Mouse (Mus musculus) neural tube, embryonic 15.5 days (tissue): ENCODE measurements around the gene Dbi. TPM values are rescaled to one million over a fixed set of nuclear protein-coding genes. Genes with fewer than 3 reads are reported as not detected.
A peak's percentile ranks its signal among the peaks of the same experiment; 100 is the strongest.

Experiments used
- ATAC-seq: fragments of 200-750 bp; cut with Nextera tagmentation; 2 replicates; pipeline ENCODE4 v1.8.0; 2017; ENCODE audit warnings: mild to moderate bottlenecking, moderate TSS enrichment, moderate library complexity; ENCODE audit not compliant: low FRiP score
- H3K27ac ChIP-seq: fragments of 300-500 bp; sonication (generic); replicated peaks from 2 replicates; pipeline ENCODE4 v1.5.1; 2015; ENCODE audit warnings: mild to moderate bottlenecking, inconsistent platforms
- H3K27me3 ChIP-seq: fragments of 300-500 bp; sonication (generic); replicated peaks from 2 replicates; pipeline ENCODE4 v1.6.1; 2015; ENCODE audit warnings: inconsistent platforms
- H3K36me3 ChIP-seq: fragments of 300-500 bp; sonication (generic); 2 replicates; pipeline ENCODE4 v1.6.1; 2015; ENCODE audit warnings: inconsistent platforms
- H3K4me1 ChIP-seq: fragments of 300-500 bp; sonication (generic); 2 replicates; pipeline ENCODE4 v1.6.1; 2015; ENCODE audit warnings: inconsistent platforms
- H3K4me2 ChIP-seq: fragments of 300-500 bp; sonication (generic); 2 replicates; pipeline ENCODE4 v1.6.1; 2015; ENCODE audit warnings: inconsistent platforms, mild to moderate bottlenecking, moderate library complexity
- H3K4me3 ChIP-seq: fragments of 300-500 bp; sonication (generic); replicated peaks from 2 replicates; pipeline ENCODE4 v1.5.1; 2015; ENCODE audit warnings: mild to moderate bottlenecking, inconsistent platforms
- H3K9ac ChIP-seq: fragments of 300-500 bp; sonication (generic); replicated peaks from 2 replicates; pipeline ENCODE4 v1.6.1; 2015; ENCODE audit warnings: mild to moderate bottlenecking, inconsistent platforms
- H3K9me3 ChIP-seq: fragments of 300-500 bp; sonication (generic); replicated peaks from 2 replicates; pipeline ENCODE4 v1.6.1; 2016; ENCODE audit warnings: inconsistent platforms
- WGBS: fragments of 180-500 bp; shearing (Covaris S2); methylation state at CpG from one replicate; pipeline ENCODE4 v1.1.7; 2015; ENCODE audit warnings: mixed read lengths; 5-methylcytosine and 5-hydroxymethylcytosine counted together
- polyA plus RNA-seq: library from polyadenylated mRNA; unstranded; fragments of >200 nt; fragmentation: Nextera tagmentation; extraction: Ambion mirVana; gene quantifications from 2 replicates; pipeline ENCODE4 v1.2.1, GENCODE M21; 2015

The Dbi gene
- polyA plus RNA-seq, 1 experiment from 2014 or later = 1,904 TPM

DNA sequence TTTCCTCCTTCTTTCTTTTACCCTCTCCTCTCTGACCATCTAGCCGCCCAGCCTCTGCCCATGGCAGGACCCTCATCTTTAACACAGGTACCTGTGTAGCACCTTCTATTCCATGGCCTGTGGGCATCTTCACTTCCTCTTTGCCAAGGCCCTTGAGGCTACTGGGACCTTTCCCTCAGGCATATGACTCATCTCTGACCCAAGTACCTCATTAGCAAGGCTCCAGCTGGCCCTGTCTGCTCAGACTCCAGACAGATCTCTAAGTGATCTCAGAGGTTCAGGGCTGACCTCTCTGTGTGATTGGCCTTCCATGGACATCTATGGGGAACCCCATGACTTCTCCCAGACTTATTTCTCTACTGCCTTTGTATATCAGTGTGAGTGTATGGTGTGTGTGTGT is 40.2 kb downstream of the Dbi start:
- Histone ChIP-seq H3K9me3 (no peaks in the 10 kb centered on the region), H3K27ac (no peak overlapping the region), H3K4me1 (no peaks in the 10 kb centered on the region; the same call in 1 of the 2 replicates), H3K27me3 (no peaks in the 10 kb centered on the region), H3K4me3 (no peak overlapping the region), H3K4me2 (no peak overlapping the region), H3K9ac (no peak overlapping the region), H3K36me3 (no peaks in the 10 kb centered on the region)
- ATAC-seq = no peak
- WGBS = 92% methylated on average over 1 of the region's 1 CpGs

GRCm38 (mm10) chr1:120077746-120078410 is 43.0 kb downstream of the Dbi start:
- no peak overlapping the region for H3K4me3 ChIP-seq
- no peak overlapping the region for H3K4me2 ChIP-seq
- no peak for ATAC-seq
- no peak overlapping the region for H3K9ac ChIP-seq
- H3K27me3 ChIP-seq = peaks cover 20% of the 10 kb centered on the region
- 22% methylated on average over 9 of the region's 9 CpGs for WGBS
- H3K4me1 ChIP-seq = peaks cover 11% of the 10 kb centered on the region
- no peak overlapping the region for H3K27ac ChIP-seq
- no peaks in the 10 kb centered on the region for H3K36me3 ChIP-seq
- no peaks in the 10 kb centered on the region for H3K9me3 ChIP-seq

GRCm38 (mm10) chr1:120075507-120075906 is 45.4 kb downstream of the Dbi start:
- Histone ChIP-seq H3K27me3 (peaks cover 32% of the 10 kb centered on the region), H3K9me3 (no peaks in the 10 kb centered on the region), H3K36me3 (no peaks in the 10 kb centered on the region), H3K4me3 (no peak overlapping the region), H3K4me2 (no peak overlapping the region), H3K9ac (no peak overlapping the region), H3K4me1 (peaks cover 15% of the 10 kb centered on the region), H3K27ac (no peak overlapping the region)
- WGBS = 90% methylated on average over 5 of the region's 5 CpGs
- no peak for ATAC-seq

DNA sequence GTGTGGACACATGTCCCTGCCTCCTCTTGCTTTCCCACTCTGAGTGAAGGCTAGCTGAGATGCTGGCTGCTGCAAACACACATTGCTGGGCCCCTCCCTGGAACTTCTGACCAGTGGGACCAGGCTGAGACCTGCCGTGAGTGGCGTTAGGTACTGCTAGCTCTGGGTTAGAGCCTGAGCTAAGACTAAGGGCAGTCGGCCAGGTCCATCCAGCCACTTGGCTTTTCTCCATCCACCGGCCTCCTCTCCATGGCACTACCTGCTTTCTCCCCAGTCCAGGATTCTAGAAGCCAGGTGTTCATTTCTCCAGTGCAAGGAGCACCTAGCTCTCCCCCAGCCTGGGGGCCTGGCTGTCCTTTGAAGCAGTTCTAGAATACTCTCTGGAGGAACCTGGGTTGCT is 45.9 kb downstream of the Dbi start:
- Histone ChIP-seq H3K4me2 (no peak overlapping the region), H3K9ac (no peak overlapping the region), H3K36me3 (no peaks in the 10 kb centered on the region), H3K27me3 (peaks cover 32% of the 10 kb centered on the region), H3K4me3 (no peak overlapping the region), H3K27ac (no peak overlapping the region), H3K4me1 (peaks cover 15% of the 10 kb centered on the region), H3K9me3 (no peaks in the 10 kb centered on the region)
- 86% methylated on average over 4 of the region's 4 CpGs for WGBS
- no peak for ATAC-seq

DNA sequence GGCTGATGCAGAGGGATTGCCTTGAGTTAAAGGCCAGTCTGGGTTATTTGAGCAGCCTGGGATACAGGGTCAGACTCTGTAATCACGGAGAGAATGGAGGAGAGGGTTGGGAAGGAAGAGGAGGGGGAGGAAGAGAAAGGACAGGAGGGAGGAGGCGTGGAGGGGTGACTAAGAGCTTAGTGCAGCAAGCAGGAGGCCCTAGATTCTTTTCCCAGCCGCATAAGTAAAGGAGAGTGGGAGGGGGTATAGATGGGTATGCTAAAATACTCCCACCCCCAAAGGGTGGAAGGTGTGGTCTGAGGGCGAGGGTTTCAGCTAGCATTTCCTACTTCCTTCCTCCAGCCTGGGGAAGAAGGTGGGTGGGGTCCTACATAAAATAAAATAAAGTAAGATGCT is 46.6 kb downstream of the Dbi start:
- H3K27ac ChIP-seq = no peak overlapping the region
- peaks cover 15% of the 10 kb centered on the region for H3K4me1 ChIP-seq
- no peak overlapping the region for H3K9ac ChIP-seq
- H3K27me3 ChIP-seq = peaks cover 32% of the 10 kb centered on the region
- H3K4me3 ChIP-seq = peak overlapping the region; percentile 37; the same call in 1 of the 2 replicates
- no peaks in the 10 kb centered on the region for H3K9me3 ChIP-seq
- peak overlapping the region; percentile 76 for H3K4me2 ChIP-seq
- 23% methylated on average over 4 of the region's 4 CpGs for WGBS
- no peaks in the 10 kb centered on the region for H3K36me3 ChIP-seq
- no peak for ATAC-seq

DNA sequence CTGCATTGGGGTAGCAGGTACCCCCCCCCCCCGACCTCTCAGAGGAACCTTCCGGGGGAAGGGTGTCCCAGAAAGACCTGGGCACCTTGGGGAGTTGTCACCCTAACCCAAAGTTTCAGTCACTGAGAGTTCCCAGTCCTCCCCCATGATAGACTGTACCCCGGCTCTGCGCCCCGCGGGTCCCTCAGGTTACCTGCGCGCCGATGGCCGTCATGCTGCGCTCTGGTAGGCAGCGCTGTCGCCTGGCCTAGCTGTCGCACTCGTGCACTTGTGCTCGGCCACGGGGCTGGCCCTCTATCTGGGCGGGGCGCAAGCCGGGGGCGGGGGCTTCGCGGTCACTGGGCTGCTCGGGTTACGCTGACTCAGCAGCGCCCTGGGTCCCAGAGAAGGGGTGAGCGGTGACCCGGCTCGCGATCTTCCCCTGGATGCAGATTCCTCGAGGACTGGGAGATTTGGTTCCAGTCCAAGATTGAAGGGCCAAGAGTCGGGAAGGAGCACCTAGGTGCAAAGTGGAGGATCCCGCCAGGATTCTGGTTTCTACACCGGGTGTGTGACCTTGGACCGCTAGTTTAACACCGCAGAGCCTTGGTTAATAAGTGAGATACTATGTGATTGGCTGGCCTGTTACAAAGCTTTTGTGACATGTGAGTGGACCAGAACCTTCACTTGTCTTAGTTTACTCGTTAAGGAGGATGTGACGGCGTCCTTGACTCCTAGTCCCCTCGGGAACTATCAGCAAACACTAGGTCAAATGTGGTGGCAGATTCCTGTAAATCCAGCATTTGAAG is 47.2 kb downstream of the Dbi start, which contains the start of gene Tmem37:
Gene Tmem37 (minus strand): TSS at position 556 of the 788 bp plus-strand sequence.
- Histone ChIP-seq H3K4me3 (peak within 1 kb of the TSS; percentile 37), H3K36me3 (no peaks in the 10 kb centered on the region), H3K4me2 (peak within 1 kb of the TSS; percentile 76), H3K27me3 (peaks cover 32% of the 10 kb centered on the region), H3K9ac (peak within 1 kb of the TSS; percentile 30; the same call in 1 of the 2 replicates), H3K27ac (no peak within 1 kb of the TSS), H3K4me1 (peaks cover 15% of the 10 kb centered on the region), H3K9me3 (no peaks in the 10 kb centered on the region)
- WGBS = 2% methylated on average over 40 of the region's 40 CpGs
- ATAC-seq = peak; percentile 53; the same call in 1 of the 2 replicates

DNA sequence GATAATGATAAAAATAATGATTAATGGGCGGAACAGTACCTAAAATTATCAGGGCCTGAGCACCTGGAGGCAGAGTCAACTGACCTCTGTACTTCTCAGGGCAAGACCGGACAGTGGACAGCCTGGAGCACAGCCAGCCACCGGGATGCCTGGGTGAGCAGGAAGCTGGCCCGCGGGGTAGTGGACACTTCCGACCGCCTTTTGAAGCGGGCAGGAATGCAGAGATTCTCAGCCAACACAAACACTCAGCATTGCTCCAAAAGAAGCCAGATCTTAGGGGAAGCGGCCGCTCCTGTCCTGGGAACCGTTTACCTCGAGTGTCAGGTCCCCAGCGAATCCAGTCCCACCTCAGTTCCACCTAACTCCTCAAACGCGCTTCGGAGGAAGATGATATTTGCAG is 48.0 kb downstream of the Dbi start:
- no peak for ATAC-seq
- Histone ChIP-seq H3K36me3 (no peaks in the 10 kb centered on the region), H3K9ac (no peak overlapping the region), H3K4me1 (peaks cover 15% of the 10 kb centered on the region), H3K27ac (no peak overlapping the region), H3K4me3 (peak overlapping the region; percentile 37), H3K9me3 (no peaks in the 10 kb centered on the region), H3K27me3 (peaks cover 32% of the 10 kb centered on the region), H3K4me2 (peak overlapping the region; percentile 76)
- 15% methylated on average over 16 of the region's 16 CpGs for WGBS

DNA sequence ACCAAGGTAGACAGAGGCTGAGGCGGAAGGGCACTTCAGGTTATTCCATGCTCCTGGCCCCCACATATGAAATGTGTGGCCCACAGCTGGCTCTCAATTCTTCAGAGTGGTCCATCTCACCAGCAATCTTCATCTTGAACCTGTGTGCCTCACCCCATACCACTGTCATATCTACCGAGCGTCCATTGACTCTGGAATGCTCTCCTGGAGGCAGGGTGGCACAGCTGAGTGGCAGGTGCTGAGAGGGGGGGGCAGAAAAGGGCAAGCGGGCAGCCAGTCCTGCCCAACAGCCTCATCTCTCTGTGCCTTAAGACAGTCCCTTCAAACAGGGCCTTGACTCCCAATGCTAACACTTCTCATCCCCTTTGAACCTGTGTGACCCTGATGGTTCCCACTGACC is 49.7 kb downstream of the Dbi start:
- no peak overlapping the region for H3K4me2 ChIP-seq
- H3K9me3 ChIP-seq = no peaks in the 10 kb centered on the region
- H3K4me3 ChIP-seq = no peak overlapping the region
- WGBS = 93% methylated on average over 4 of the region's 4 CpGs
- no peaks in the 10 kb centered on the region for H3K36me3 ChIP-seq
- H3K4me1 ChIP-seq = peaks cover 15% of the 10 kb centered on the region
- no peak overlapping the region for H3K27ac ChIP-seq
- H3K27me3 ChIP-seq = peaks cover 32% of the 10 kb centered on the region
- no peak overlapping the region for H3K9ac ChIP-seq
- ATAC-seq = no peak

GRCm38 (mm10) chr1:120070168-120070567 is 50.7 kb downstream of the Dbi start:
- no peak overlapping the region for H3K9ac ChIP-seq
- peaks cover 32% of the 10 kb centered on the region for H3K27me3 ChIP-seq
- H3K27ac ChIP-seq = no peak overlapping the region
- ATAC-seq = no peak
- H3K36me3 ChIP-seq = no peaks in the 10 kb centered on the region
- H3K4me2 ChIP-seq = no peak overlapping the region
- H3K9me3 ChIP-seq = no peaks in the 10 kb centered on the region
- 62% methylated on average over 6 of the region's 6 CpGs for WGBS
- H3K4me3 ChIP-seq = no peak overlapping the region
- peaks cover 15% of the 10 kb centered on the region for H3K4me1 ChIP-seq

- 85% methylated on average over 5 of the region's 5 CpGs for WGBS
- H3K36me3 ChIP-seq = no peaks in the 10 kb centered on the region
- H3K4me3 ChIP-seq = no peak overlapping the region
- H3K4me1 ChIP-seq = peaks cover 15% of the 10 kb centered on the region
- H3K9ac ChIP-seq = no peak overlapping the region
- H3K4me2 ChIP-seq = no peak overlapping the region
- no peaks in the 10 kb centered on the region for H3K9me3 ChIP-seq
- H3K27me3 ChIP-seq = peaks cover 22% of the 10 kb centered on the region
- ATAC-seq = no peak
- H3K27ac ChIP-seq = no peak overlapping the region
These were observed 51.8 kb downstream of the Dbi start for GRCm38 (mm10) chr1:120069120-120069519.

GRCm38 (mm10) chr1:120066625-120067024 is 54.3 kb downstream of the Dbi start:
- Histone ChIP-seq H3K4me1 (no peaks in the 10 kb centered on the region), H3K27ac (no peak overlapping the region), H3K27me3 (peaks cover 2% of the 10 kb centered on the region; the same call in 1 of the 2 replicates), H3K4me2 (no peak overlapping the region), H3K4me3 (no peak overlapping the region), H3K9me3 (no peaks in the 10 kb centered on the region), H3K36me3 (no peaks in the 10 kb centered on the region), H3K9ac (no peak overlapping the region)
- WGBS = 86% methylated on average over 3 of the region's 3 CpGs
- ATAC-seq = no peak

GRCm38 (mm10) chr1:120066159-120066558 is 54.7 kb downstream of the Dbi start:
- Histone ChIP-seq H3K9me3 (no peaks in the 10 kb centered on the region), H3K9ac (no peak overlapping the region), H3K27me3 (no peaks in the 10 kb centered on the region), H3K27ac (no peak overlapping the region), H3K4me1 (no peaks in the 10 kb centered on the region), H3K36me3 (no peaks in the 10 kb centered on the region), H3K4me2 (no peak overlapping the region), H3K4me3 (no peak overlapping the region)
- no peak for ATAC-seq
- 90% methylated on average over 8 of the region's 8 CpGs for WGBS
